Mouse (Mus musculus): Measurements from ENCODE around the gene Tldc2. TPM values are rescaled to one million over a fixed set of nuclear protein-coding genes. Genes with fewer than 3 reads are reported as not detected.
A peak's percentile ranks its signal among the peaks of the same experiment; 100 is the strongest.

Gene Tldc2
- polyA plus RNA-seq, 1 experiment from 2014 or later: 0.71 TPM

DNA sequence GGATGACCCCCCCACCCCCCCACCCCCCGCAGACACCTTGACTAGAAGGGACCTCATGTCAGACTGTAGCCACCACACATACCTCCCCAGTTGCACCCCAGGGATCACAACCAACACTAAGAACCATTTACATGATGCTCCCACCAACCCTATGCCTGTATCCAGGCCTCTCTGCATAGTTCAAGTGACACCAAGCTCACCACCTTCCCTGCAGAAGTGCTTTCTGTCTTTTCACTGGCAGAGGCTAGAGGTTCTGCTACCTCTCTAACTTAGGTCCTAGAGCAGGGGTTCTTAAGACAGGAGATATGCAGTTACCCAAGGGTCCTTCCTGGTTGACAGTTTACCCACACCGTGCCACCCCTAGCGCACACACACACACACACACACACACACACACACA lies 11.6 kb upstream of the Tldc2 start:
- Histone ChIP-seq H3K9me3 (ENCODE audit: low read length) (no peaks in the 10 kb centered on the region), H3K27me3 (ENCODE audit: insufficient read depth, low read length) (no peaks in the 10 kb centered on the region), H3K4me1 (ENCODE audit: insufficient read depth, low read length) (peaks cover 79% of the 10 kb centered on the region), H3K9ac (replicated peaks; ENCODE audit: low read length) (peak overlapping the region; percentile 51; the same call in 1 of the 2 replicates), H3K36me3 (ENCODE audit: insufficient read depth, low read length) (peaks cover 12% of the 10 kb centered on the region; the same call in 1 of the 2 replicates), H3K4me3 (ENCODE audit: low read length) (no peak overlapping the region), H3K27ac (ENCODE audit: low read length) (peak overlapping the region; percentile 72), H3K4me2 (replicated peaks; ENCODE audit: low read depth, low read length) (peak overlapping the region; percentile 93)
- WGBS: 58% methylated on average over 3 of the region's 3 CpGs
- ATAC-seq (ENCODE audit: low FRiP score, low TSS enrichment): no peak

DNA sequence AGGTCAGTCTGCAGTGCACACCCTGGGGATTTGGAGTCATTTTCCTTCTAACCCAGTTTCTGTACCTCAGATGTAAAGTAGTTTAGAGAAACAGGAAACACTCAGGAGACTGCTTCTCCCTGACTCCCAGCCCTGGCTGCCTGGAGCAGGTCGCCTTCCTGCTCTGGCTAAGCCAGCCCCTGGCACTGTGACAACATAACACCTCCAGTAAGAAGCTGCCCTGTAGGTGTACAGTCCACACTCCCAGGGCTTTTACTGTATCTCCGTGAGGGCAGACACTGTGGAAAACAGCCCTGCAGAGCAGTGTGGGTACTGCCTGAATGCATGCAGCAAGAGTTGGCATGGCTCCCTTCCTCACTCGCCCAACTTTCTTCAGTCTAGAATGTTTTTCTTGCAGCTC lies 11.2 kb upstream of the Tldc2 start:
- Histone ChIP-seq H3K4me1 (ENCODE audit: insufficient read depth, low read length) (peaks cover 75% of the 10 kb centered on the region), H3K36me3 (ENCODE audit: insufficient read depth, low read length) (peaks cover 12% of the 10 kb centered on the region; the same call in 1 of the 2 replicates), H3K27ac (ENCODE audit: low read length) (peak overlapping the region; percentile 72), H3K4me3 (ENCODE audit: low read length) (peak overlapping the region; percentile 10; the same call in 1 of the 2 replicates), H3K27me3 (ENCODE audit: insufficient read depth, low read length) (no peaks in the 10 kb centered on the region), H3K9ac (replicated peaks; ENCODE audit: low read length) (peak overlapping the region; percentile 51), H3K9me3 (ENCODE audit: low read length) (no peaks in the 10 kb centered on the region), H3K4me2 (replicated peaks; ENCODE audit: low read depth, low read length) (peak overlapping the region; percentile 93)
- 30% methylated on average over 3 of the region's 3 CpGs for WGBS
- no peak for ATAC-seq (ENCODE audit: low FRiP score, low TSS enrichment)

DNA sequence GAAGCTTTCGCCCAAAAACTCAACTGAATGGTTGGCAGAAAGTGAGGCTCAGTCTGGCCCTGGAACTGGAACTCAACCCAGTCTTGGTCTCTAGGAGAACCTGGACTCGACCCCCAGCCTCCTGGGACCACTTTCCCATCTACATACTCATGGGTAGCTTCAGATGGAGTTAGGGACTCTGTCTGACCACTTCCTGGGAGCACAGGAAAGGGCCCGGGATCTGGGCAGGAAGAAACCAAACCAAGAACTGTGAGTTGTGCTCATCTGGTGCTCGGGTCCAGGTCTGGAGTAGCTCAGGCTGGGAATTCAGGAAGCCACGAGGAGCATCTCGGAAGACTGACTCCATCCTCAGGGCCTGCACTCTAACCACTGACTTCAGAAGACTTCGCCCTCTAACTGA lies 10.3 kb upstream of the Tldc2 start:
- 79% methylated on average over 7 of the region's 7 CpGs for WGBS
- Histone ChIP-seq H3K36me3 (ENCODE audit: insufficient read depth, low read length) (peaks cover 12% of the 10 kb centered on the region; the same call in 1 of the 2 replicates), H3K4me2 (replicated peaks; ENCODE audit: low read depth, low read length) (peak overlapping the region; percentile 93), H3K9ac (replicated peaks; ENCODE audit: low read length) (no peak overlapping the region), H3K27ac (ENCODE audit: low read length) (no peak overlapping the region), H3K4me1 (ENCODE audit: insufficient read depth, low read length) (peaks cover 66% of the 10 kb centered on the region), H3K9me3 (ENCODE audit: low read length) (no peaks in the 10 kb centered on the region), H3K4me3 (ENCODE audit: low read length) (peak overlapping the region; percentile 79; the same call in 1 of the 2 replicates), H3K27me3 (ENCODE audit: insufficient read depth, low read length) (no peaks in the 10 kb centered on the region)
- ATAC-seq (ENCODE audit: low FRiP score, low TSS enrichment): no peak

DNA sequence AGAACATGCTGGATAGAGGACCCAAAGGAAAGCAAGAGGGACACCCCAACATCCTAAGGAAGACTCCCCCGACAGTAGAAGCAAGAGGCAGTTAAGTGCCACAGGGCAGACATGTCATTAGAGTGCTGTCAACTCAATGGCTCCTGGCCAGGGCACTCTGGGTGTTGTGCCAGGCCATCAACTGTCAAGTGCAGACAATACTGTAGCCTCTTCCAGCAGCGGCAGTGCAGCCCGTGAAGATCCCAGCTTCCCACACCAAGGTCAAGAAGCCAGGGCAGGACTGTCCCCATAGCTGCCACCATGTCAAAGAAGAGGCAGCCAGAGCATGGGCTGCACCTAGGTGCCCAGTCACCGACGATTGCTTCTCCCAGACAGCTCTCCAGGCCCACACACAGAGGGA lies 9.7 kb upstream of the Tldc2 start:
- peak overlapping the region; percentile 93 for H3K4me2 ChIP-seq (replicated peaks; ENCODE audit: low read depth, low read length)
- peak overlapping the region; percentile 99 for H3K27ac ChIP-seq (ENCODE audit: low read length)
- peak overlapping the region; percentile 98 for H3K9ac ChIP-seq (replicated peaks; ENCODE audit: low read length)
- 16% methylated on average over 5 of the region's 5 CpGs for WGBS
- H3K4me1 ChIP-seq (ENCODE audit: insufficient read depth, low read length): peaks cover 65% of the 10 kb centered on the region
- no peaks in the 10 kb centered on the region for H3K27me3 ChIP-seq (ENCODE audit: insufficient read depth, low read length)
- ATAC-seq (ENCODE audit: low FRiP score, low TSS enrichment): 0 out of 2 replicates have a peak, but pooled peaks have one; percentile 0
- no peaks in the 10 kb centered on the region for H3K9me3 ChIP-seq (ENCODE audit: low read length)
- H3K36me3 ChIP-seq (ENCODE audit: insufficient read depth, low read length): peaks cover 12% of the 10 kb centered on the region; the same call in 1 of the 2 replicates
- H3K4me3 ChIP-seq (ENCODE audit: low read length): peak overlapping the region; percentile 79

DNA sequence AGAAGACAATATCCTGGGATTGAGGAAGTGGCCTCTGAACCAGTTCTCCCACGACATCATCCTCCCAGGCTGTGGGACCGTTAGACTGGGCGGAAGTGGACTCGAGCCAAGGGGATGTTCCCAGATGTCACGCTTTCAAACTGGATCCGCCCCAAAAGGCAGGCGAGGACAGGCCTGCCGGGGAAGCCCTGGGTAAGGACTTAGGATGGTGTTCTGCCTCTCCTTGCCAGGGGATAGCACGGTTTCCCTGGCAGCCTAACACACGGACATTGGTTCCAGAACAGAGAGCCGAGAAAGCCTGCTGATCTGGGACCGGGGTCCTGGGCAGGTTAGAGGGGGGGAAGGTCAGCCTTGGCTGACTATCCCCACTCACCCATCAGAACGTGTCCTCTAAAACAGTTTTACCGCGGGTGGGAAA lies 9.2 kb upstream of the Tldc2 start:
- Histone ChIP-seq H3K4me1 (ENCODE audit: insufficient read depth, low read length) (peaks cover 65% of the 10 kb centered on the region), H3K4me2 (replicated peaks; ENCODE audit: low read depth, low read length) (peak overlapping the region; percentile 93), H3K27ac (ENCODE audit: low read length) (peak overlapping the region; percentile 99), H3K36me3 (ENCODE audit: insufficient read depth, low read length) (peaks cover 12% of the 10 kb centered on the region; the same call in 1 of the 2 replicates), H3K9ac (replicated peaks; ENCODE audit: low read length) (peak overlapping the region; percentile 98), H3K4me3 (ENCODE audit: low read length) (peak overlapping the region; percentile 79), H3K27me3 (ENCODE audit: insufficient read depth, low read length) (no peaks in the 10 kb centered on the region), H3K9me3 (ENCODE audit: low read length) (no peaks in the 10 kb centered on the region)
- WGBS: under 1% methylated on average over 15 of the region's 15 CpGs
- ATAC-seq (ENCODE audit: low FRiP score, low TSS enrichment): peak; percentile 23; the same call in 1 of the 2 replicates

DNA sequence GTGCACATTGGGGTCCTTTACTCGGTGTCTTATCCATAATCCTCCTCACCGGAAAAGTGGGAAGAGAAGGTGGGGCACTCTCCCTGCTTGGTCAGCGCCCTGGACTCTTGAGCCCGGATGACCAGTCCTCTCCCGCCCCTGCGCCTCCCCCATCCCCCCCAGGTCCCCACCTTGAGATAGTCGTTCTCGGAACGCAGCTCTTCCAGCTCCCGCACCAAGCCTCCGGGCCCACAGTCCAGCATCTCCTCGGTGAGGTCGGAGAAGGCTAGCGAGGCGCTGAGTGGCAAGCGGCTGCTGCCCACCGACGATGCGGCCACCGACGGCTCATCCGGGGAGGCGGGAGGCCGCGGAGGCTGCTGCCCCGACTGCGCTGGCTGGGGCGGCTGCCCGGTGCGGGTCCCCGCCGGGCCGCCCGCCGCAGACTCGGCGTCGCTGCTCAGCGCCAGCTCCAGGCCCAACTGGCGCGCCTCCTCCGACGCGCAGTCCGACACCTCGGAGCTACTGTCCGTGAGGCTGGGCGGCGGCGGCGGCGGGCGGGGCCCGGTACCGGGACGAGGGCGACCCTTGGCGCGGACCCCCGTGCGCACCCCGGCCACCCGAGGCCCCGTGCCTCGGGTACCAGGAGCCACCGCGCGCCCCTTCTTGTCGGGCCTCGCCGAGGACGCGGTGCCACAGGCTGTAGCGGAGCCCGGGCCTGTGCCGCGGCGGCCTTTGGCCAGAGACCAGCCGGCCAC lies 8.6 kb upstream of the Tldc2 start:
- Histone ChIP-seq H3K27ac (ENCODE audit: low read length) (peak overlapping the region; percentile 99), H3K9me3 (ENCODE audit: low read length) (no peaks in the 10 kb centered on the region), H3K9ac (replicated peaks; ENCODE audit: low read length) (peak overlapping the region; percentile 98), H3K4me2 (replicated peaks; ENCODE audit: low read depth, low read length) (peak overlapping the region; percentile 93), H3K4me1 (ENCODE audit: insufficient read depth, low read length) (peaks cover 66% of the 10 kb centered on the region), H3K4me3 (ENCODE audit: low read length) (peak overlapping the region; percentile 79), H3K36me3 (ENCODE audit: insufficient read depth, low read length) (peaks cover 8% of the 10 kb centered on the region; the same call in 1 of the 2 replicates), H3K27me3 (ENCODE audit: insufficient read depth, low read length) (no peaks in the 10 kb centered on the region)
- WGBS: under 1% methylated on average over 47 of the region's 79 CpGs
- ATAC-seq (ENCODE audit: low FRiP score, low TSS enrichment): peak; percentile 0; the same call in 1 of the 2 replicates

DNA sequence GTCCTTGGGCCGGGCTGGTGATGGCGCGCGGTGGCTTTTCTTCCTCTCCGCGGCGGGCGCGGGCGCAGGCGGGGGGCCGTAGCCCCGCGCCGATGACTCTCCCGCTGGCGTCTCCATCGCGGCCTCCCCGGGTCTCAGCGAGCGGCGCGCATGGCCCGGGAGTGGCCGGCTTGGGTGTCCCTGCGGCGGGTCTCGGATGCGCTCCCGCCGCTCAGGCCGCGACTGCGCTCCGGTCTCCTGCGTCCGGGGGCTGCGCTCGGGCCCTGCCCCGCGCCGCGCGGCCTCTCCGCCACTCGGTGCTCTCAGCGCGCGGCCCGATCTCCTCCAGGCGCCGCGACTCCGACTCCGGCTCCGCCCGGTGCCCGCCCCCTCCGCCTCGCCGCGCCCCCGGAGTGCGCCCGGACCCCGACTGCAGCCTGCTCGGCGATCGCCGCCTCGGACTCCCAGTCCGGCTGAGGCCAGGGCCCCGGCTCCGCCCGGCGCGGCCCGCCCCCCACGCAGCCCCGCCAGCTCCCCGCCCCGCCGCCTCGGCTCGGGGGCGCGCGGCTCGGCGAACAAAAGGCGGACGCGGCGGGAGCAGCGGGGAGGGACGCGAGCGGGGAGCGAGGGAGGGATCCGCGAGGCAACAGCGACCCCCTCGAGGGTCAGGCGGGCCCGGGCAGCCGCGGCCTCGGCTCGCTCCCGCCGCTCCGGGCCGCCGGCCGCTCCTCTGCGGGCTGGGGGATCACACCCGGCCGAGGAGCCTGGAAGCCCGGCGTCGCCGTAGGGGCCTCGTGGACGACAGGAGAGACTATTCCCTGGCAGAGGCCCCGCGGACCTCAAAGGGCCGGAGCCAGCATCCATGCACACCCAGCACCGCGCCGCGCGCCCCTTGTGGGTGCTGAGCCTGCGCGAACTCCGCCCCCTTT lies 7.8 kb upstream of the Tldc2 start, which contains the start of gene Soga1:
TSS of gene Soga1 (minus strand) at position 462 of the 908 bp plus-strand sequence.
- peak within 1 kb of the TSS; percentile 93 for H3K4me2 ChIP-seq (replicated peaks; ENCODE audit: low read depth, low read length)
- peak; percentile 92 for ATAC-seq (ENCODE audit: low FRiP score, low TSS enrichment)
- WGBS: under 1% methylated on average over 72 of the region's 136 CpGs
- no peaks in the 10 kb centered on the region for H3K27me3 ChIP-seq (ENCODE audit: insufficient read depth, low read length)
- H3K4me3 ChIP-seq (ENCODE audit: low read length): peak within 1 kb of the TSS; percentile 79
- H3K9me3 ChIP-seq (ENCODE audit: low read length): no peaks in the 10 kb centered on the region
- H3K36me3 ChIP-seq (ENCODE audit: insufficient read depth, low read length): 0 out of 2 replicates have a peak, but pooled peaks cover 3% of the 10 kb centered on the region
- H3K4me1 ChIP-seq (ENCODE audit: insufficient read depth, low read length): peaks cover 57% of the 10 kb centered on the region
- peak within 1 kb of the TSS; percentile 99 for H3K27ac ChIP-seq (ENCODE audit: low read length)
- peak within 1 kb of the TSS; percentile 98 for H3K9ac ChIP-seq (replicated peaks; ENCODE audit: low read length)

DNA sequence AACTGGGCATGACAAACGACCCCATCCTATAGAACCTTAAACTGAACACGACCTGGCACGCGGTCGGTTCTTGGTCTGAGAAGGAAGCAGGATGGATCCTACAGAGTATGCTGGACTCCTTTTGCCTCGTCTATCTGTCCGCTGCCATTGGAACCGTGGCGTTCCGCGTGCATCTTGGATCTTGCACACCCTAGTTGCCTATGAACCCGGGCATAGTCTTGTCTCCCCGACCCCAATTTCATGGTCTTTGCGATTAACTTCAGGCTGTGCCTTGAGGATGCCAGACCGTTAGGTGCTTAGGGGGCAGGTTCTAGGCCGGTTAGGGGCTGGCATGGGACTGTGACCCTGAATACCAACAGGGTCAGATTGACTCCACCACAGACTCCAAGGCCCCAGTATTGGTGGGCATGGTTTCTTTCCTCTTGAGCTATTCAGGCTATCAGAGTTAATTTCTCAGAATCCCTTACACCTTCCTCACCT lies 7.1 kb upstream of the Tldc2 start:
- H3K4me1 ChIP-seq (ENCODE audit: insufficient read depth, low read length): peaks cover 50% of the 10 kb centered on the region
- 8% methylated on average over 16 of the region's 16 CpGs for WGBS

DNA sequence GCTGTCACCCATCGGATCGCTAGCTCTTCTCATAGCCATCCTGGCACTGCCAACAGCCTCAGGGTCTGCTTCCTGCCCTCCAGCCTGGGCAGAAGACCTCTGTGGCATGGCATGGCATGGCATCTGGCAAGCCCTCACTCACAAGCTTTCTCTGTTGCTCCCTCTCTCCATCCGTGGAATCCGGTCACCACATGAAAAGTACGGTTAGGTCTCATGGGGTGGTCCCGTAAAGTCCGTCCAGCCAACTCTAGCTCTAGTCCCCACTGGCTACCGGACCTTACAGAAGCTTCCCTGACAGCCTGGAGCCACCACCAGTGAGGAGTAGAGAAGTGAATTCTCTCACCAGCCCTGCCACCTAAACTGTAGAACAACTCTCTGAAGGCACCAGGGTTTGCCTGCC lies 5.5 kb upstream of the Tldc2 start:
- no peaks in the 10 kb centered on the region for H3K9me3 ChIP-seq (ENCODE audit: low read length)
- H3K4me1 ChIP-seq (ENCODE audit: insufficient read depth, low read length): peaks cover 34% of the 10 kb centered on the region
- no peak for ATAC-seq (ENCODE audit: low FRiP score, low TSS enrichment)
- no peak overlapping the region for H3K9ac ChIP-seq (replicated peaks; ENCODE audit: low read length)
- no peak overlapping the region for H3K4me3 ChIP-seq (ENCODE audit: low read length)
- no peaks in the 10 kb centered on the region for H3K27me3 ChIP-seq (ENCODE audit: insufficient read depth, low read length)
- H3K27ac ChIP-seq (ENCODE audit: low read length): no peak overlapping the region
- H3K36me3 ChIP-seq (ENCODE audit: insufficient read depth, low read length): no peaks in the 10 kb centered on the region
- 95% methylated on average over 8 of the region's 8 CpGs for WGBS
- H3K4me2 ChIP-seq (replicated peaks; ENCODE audit: low read depth, low read length): no peak overlapping the region

More for the DNA sequence above, 7.1 kb upstream of the Tldc2 start:
- H3K4me3 ChIP-seq (ENCODE audit: low read length): peak overlapping the region; percentile 79
- peak overlapping the region; percentile 99 for H3K27ac ChIP-seq (ENCODE audit: low read length)
- H3K36me3 ChIP-seq (ENCODE audit: insufficient read depth, low read length): no peaks in the 10 kb centered on the region
- H3K27me3 ChIP-seq (ENCODE audit: insufficient read depth, low read length): no peaks in the 10 kb centered on the region
- peak overlapping the region; percentile 93 for H3K4me2 ChIP-seq (replicated peaks; ENCODE audit: low read depth, low read length)
- H3K9ac ChIP-seq (replicated peaks; ENCODE audit: low read length): peak overlapping the region; percentile 98
- no peaks in the 10 kb centered on the region for H3K9me3 ChIP-seq (ENCODE audit: low read length)
- ATAC-seq (ENCODE audit: low FRiP score, low TSS enrichment): no peak

Data from kidney, embryonic 16.5 days (tissue).